Mouse (Mus musculus): ENCODE measurements at regions not wholly inside any gene's neighbourhood (a gene's known extent, or its start where the extent isn't known, plus 50 kb on each side); places are given as distances from the start of the nearest gene placed in this dataset.

- no peaks in the 10 kb centered on the region for H3K9me3 ChIP-seq (ENCODE audit: control insufficient read depth, insufficient read depth, low read depth, low read length)
- no peaks in the 10 kb centered on the region for H3K36me3 ChIP-seq (ENCODE audit: control insufficient read depth, insufficient read depth, low read length, poor library complexity, severe bottlenecking)
- DNase-seq (ENCODE audit: low read depth, low spot score): no peak
- in situ Hi-C loops (cut with MboI; ENCODE audit: low sequenced_read_pairs in 2 of 2, unreplicated experiment in 2 of 2): no loop called here
- TF ChIP-seq ZC3H11A (IDR thresholded peaks at IDR 0.05; ENCODE audit: borderline replicate concordance, low read depth, low read length) (no peak), CHD2 (IDR thresholded peaks at IDR 0.05; ENCODE audit: low read depth, low read length) (no peak), ZNF384 (IDR thresholded peaks at IDR 0.05; ENCODE audit: low read depth, low read length) (no peak), MAFK (IDR thresholded peaks at IDR 0.05; ENCODE audit: insufficient read depth, low read depth, low read length) (no peak), HCFC1 (IDR thresholded peaks at IDR 0.05; ENCODE audit: borderline replicate concordance, insufficient read depth, low read length) (no peak)
- H3K9ac ChIP-seq (ENCODE audit: insufficient read depth, low read depth, low read length, poor library complexity, severe bottlenecking): no peak overlapping the region
- H3K4me3 ChIP-seq (ENCODE audit: insufficient read depth in 1 of 2, low read depth in 1 of 2, low read length in 2 of 2, poor library complexity in 1 of 2, severe bottlenecking in 1 of 2): no peak overlapping the region
- H3K4me1 ChIP-seq (ENCODE audit: control insufficient read depth in 2 of 2, insufficient read depth in 2 of 2, low read length in 2 of 2, poor library complexity in 1 of 2): 0 out of 4 replicates have a peak, but pooled peaks cover 0 to 4% of the 10 kb centered on the region in 2 experiments
- no peak overlapping the region for H3K27ac ChIP-seq (ENCODE audit: insufficient read depth, low read depth, low read length, poor library complexity, severe bottlenecking)
These were observed 182.1 kb upstream of the Ell2 start for GRCm38 (mm10) chr13:75524481-75524880.

GRCm38 (mm10) chr13:75531566-75531965 lies 175.0 kb upstream of the Ell2 start:
- in situ Hi-C loops (cut with MboI; ENCODE audit: low sequenced_read_pairs in 2 of 2, unreplicated experiment in 2 of 2): no loop called here
- no peak overlapping the region for H3K4me3 ChIP-seq (ENCODE audit: insufficient read depth in 1 of 2, low read depth in 1 of 2, low read length in 2 of 2, poor library complexity in 1 of 2, severe bottlenecking in 1 of 2)

GRCm38 (mm10) chr13:75541446-75541845 lies 165.1 kb upstream of the Ell2 start:
- no peak for DNase-seq (ENCODE audit: low read depth, low spot score)
- no peak overlapping the region for H3K9ac ChIP-seq (ENCODE audit: insufficient read depth, low read depth, low read length, poor library complexity, severe bottlenecking)

More at GRCm38 (mm10) chr13:75531566-75531965, 175.0 kb upstream of the Ell2 start:
- TF ChIP-seq MAFK (IDR thresholded peaks at IDR 0.05; ENCODE audit: insufficient read depth, low read depth, low read length) (no peak), HCFC1 (IDR thresholded peaks at IDR 0.05; ENCODE audit: borderline replicate concordance, insufficient read depth, low read length) (no peak), ZC3H11A (IDR thresholded peaks at IDR 0.05; ENCODE audit: borderline replicate concordance, low read depth, low read length) (no peak), ZNF384 (IDR thresholded peaks at IDR 0.05; ENCODE audit: low read depth, low read length) (no peak), CHD2 (IDR thresholded peaks at IDR 0.05; ENCODE audit: low read depth, low read length) (no peak)
- Histone ChIP-seq H3K36me3 (ENCODE audit: control insufficient read depth, insufficient read depth, low read length, poor library complexity, severe bottlenecking) (no peaks in the 10 kb centered on the region), H3K27ac (ENCODE audit: insufficient read depth, low read depth, low read length, poor library complexity, severe bottlenecking) (no peak overlapping the region), H3K9ac (ENCODE audit: insufficient read depth, low read depth, low read length, poor library complexity, severe bottlenecking) (no peak overlapping the region), H3K9me3 (ENCODE audit: control insufficient read depth, insufficient read depth, low read depth, low read length) (no peaks in the 10 kb centered on the region), H3K4me1 (ENCODE audit: control insufficient read depth in 2 of 2, insufficient read depth in 2 of 2, low read length in 2 of 2, poor library complexity in 1 of 2) (no peaks in the 10 kb centered on the region)
- no peak for DNase-seq (ENCODE audit: low read depth, low spot score)

GRCm38 (mm10) chr13:75542253-75542945 lies 164.2 kb upstream of the Ell2 start:
- Histone ChIP-seq H3K9ac (ENCODE audit: insufficient read depth, low read depth, low read length, poor library complexity, severe bottlenecking) (no peak overlapping the region), H3K4me1 (ENCODE audit: control insufficient read depth in 2 of 2, insufficient read depth in 2 of 2, low read length in 2 of 2, poor library complexity in 1 of 2) (no peaks in the 10 kb centered on the region), H3K36me3 (ENCODE audit: control insufficient read depth, insufficient read depth, low read length, poor library complexity, severe bottlenecking) (no peaks in the 10 kb centered on the region), H3K9me3 (ENCODE audit: control insufficient read depth, insufficient read depth, low read depth, low read length) (no peaks in the 10 kb centered on the region), H3K4me3 (ENCODE audit: insufficient read depth in 1 of 2, low read depth in 1 of 2, low read length in 2 of 2, poor library complexity in 1 of 2, severe bottlenecking in 1 of 2) (no peak overlapping the region), H3K27ac (ENCODE audit: insufficient read depth, low read depth, low read length, poor library complexity, severe bottlenecking) (no peak overlapping the region)
- in situ Hi-C loops (cut with MboI; ENCODE audit: low sequenced_read_pairs in 2 of 2, unreplicated experiment in 2 of 2): no loop called here
- TF ChIP-seq ZC3H11A (IDR thresholded peaks at IDR 0.05; ENCODE audit: borderline replicate concordance, low read depth, low read length): no peak
- no peak for TF ChIP-seq ZNF384 (IDR thresholded peaks at IDR 0.05; ENCODE audit: low read depth, low read length)
- TF ChIP-seq HCFC1 (IDR thresholded peaks at IDR 0.05; ENCODE audit: borderline replicate concordance, insufficient read depth, low read length): no peak
- TF ChIP-seq MAFK (IDR thresholded peaks at IDR 0.05; ENCODE audit: insufficient read depth, low read depth, low read length): no peak
- TF ChIP-seq CHD2 (IDR thresholded peaks at IDR 0.05; ENCODE audit: low read depth, low read length): no peak
- no peak for DNase-seq (ENCODE audit: low read depth, low spot score)

More at GRCm38 (mm10) chr13:75541446-75541845, 165.1 kb upstream of the Ell2 start:
- Histone ChIP-seq H3K9me3 (ENCODE audit: control insufficient read depth, insufficient read depth, low read depth, low read length) (no peaks in the 10 kb centered on the region), H3K4me1 (ENCODE audit: control insufficient read depth in 2 of 2, insufficient read depth in 2 of 2, low read length in 2 of 2, poor library complexity in 1 of 2) (no peaks in the 10 kb centered on the region), H3K4me3 (ENCODE audit: insufficient read depth in 1 of 2, low read depth in 1 of 2, low read length in 2 of 2, poor library complexity in 1 of 2, severe bottlenecking in 1 of 2) (no peak overlapping the region), H3K27ac (ENCODE audit: insufficient read depth, low read depth, low read length, poor library complexity, severe bottlenecking) (no peak overlapping the region), H3K36me3 (ENCODE audit: control insufficient read depth, insufficient read depth, low read length, poor library complexity, severe bottlenecking) (no peaks in the 10 kb centered on the region)
- TF ChIP-seq HCFC1 (IDR thresholded peaks at IDR 0.05; ENCODE audit: borderline replicate concordance, insufficient read depth, low read length) (no peak), MAFK (IDR thresholded peaks at IDR 0.05; ENCODE audit: insufficient read depth, low read depth, low read length) (no peak)
- in situ Hi-C loops (cut with MboI; ENCODE audit: low sequenced_read_pairs in 2 of 2, unreplicated experiment in 2 of 2): no loop called here
